Mouse (Mus musculus) hindbrain, postnatal 0 days (tissue): Measurements from ENCODE around the gene Mast2. TPM values are rescaled to one million over a fixed set of nuclear protein-coding genes. Genes with fewer than 3 reads are reported as not detected.
A peak's percentile ranks its signal among the peaks of the same experiment; 100 is the strongest.

Experiments used
- ATAC-seq: fragments of 200-750 bp; cut with Nextera tagmentation; 2 replicates; pipeline ENCODE4 v1.8.0; 2017; ENCODE audit warnings: mild to moderate bottlenecking, moderate TSS enrichment, moderate library complexity
- DNase-seq: peaks from one replicate; pipeline ENCODE4 v3.0.0-alpha.2; 2015; ENCODE audit warnings: low spot score
- H3K27ac ChIP-seq: fragments of 300-500 bp; sonication (generic); 2 replicates; pipeline ENCODE4 v1.5.1; 2014; ENCODE audit warnings: mild to moderate bottlenecking
- H3K27me3 ChIP-seq: fragments of 300-500 bp; sonication (generic); 2 replicates; pipeline ENCODE4 v1.6.1; 2014; ENCODE audit warnings: low read length, mixed read lengths; ENCODE audit not compliant: insufficient read depth
- H3K36me3 ChIP-seq: fragments of 300-500 bp; sonication (generic); 2 replicates; pipeline ENCODE4 v1.6.1; 2014; ENCODE audit warnings: low read length, mixed read lengths; ENCODE audit not compliant: insufficient read depth
- H3K4me1 ChIP-seq: fragments of 300-500 bp; sonication (generic); 2 replicates; pipeline ENCODE4 v1.6.1; 2014; ENCODE audit warnings: antibody characterized with exemption, low read length, mixed read lengths; ENCODE audit not compliant: insufficient read depth
- H3K4me2 ChIP-seq: fragments of 300-500 bp; sonication (generic); 2 replicates; pipeline ENCODE4 v1.6.1; 2014; ENCODE audit warnings: low read depth, mild to moderate bottlenecking, low read length, moderate library complexity, mixed read lengths
- H3K4me3 ChIP-seq: fragments of 300-500 bp; sonication (generic); 2 replicates; pipeline ENCODE4 v1.5.1; 2014; ENCODE audit warnings: low read length
- H3K9ac ChIP-seq: fragments of 300-500 bp; sonication (generic); replicated peaks from 2 replicates; pipeline ENCODE4 v1.6.1; 2014; ENCODE audit warnings: mild to moderate bottlenecking, low read length, moderate library complexity, mixed read lengths
- H3K9me3 ChIP-seq: fragments of 300-500 bp; sonication (generic); 2 replicates; pipeline ENCODE4 v1.6.1; 2016; ENCODE audit warnings: low read length, mixed read lengths
- CTCF ChIP-seq: IDR thresholded peaks from 2 replicates; pipeline ENCODE4 v1.5.1; 2016; ENCODE audit warnings: antibody characterized with exemption, control low read depth, low read depth
- WGBS: fragments of 180-500 bp; shearing (Covaris S2); extraction: QIAGEN DNeasy Blood & Tissue Kit; methylation state at CpG from one replicate; pipeline ENCODE4 v1.1.7; 2014; 5-methylcytosine and 5-hydroxymethylcytosine counted together
- polyA plus RNA-seq: library from polyadenylated mRNA; unstranded; fragments of >200 nt; fragmentation: Nextera tagmentation; extraction: Ambion mirVana; gene quantifications from 2 replicates; pipeline ENCODE4 v1.2.1, GENCODE M21; 2015
- total RNA-seq: library from RNA; depleted of rRNA; stranded (reverse); fragments of >200 nt; gene quantifications from 2 replicates; pipeline ENCODE4 v1.2.3, GENCODE M21; 2014

The Mast2 gene
- total and polyA plus RNA-seq, 2 experiments from 2014 or later = 25.5 to 80.6 TPM

GRCm38 (mm10) chr4:116398051-116398450 is 65.9 kb downstream of the Mast2 start:
- Histone ChIP-seq H3K27me3 (no peaks in the 10 kb centered on the region), H3K36me3 (no peaks in the 10 kb centered on the region), H3K27ac (no peak overlapping the region), H3K9me3 (no peaks in the 10 kb centered on the region), H3K4me1 (no peaks in the 10 kb centered on the region), H3K4me3 (no peak overlapping the region), H3K9ac (no peak overlapping the region), H3K4me2 (no peak overlapping the region)
- DNase-seq (no peak), ATAC-seq (no peak)
- no peak for TF ChIP-seq CTCF
- 42% methylated on average over 1 of the region's 1 CpGs for WGBS

- 52% methylated on average over 2 of the region's 2 CpGs for WGBS
- ATAC-seq = no peak
These were observed 85.9 kb downstream of the Mast2 start for GRCm38 (mm10) chr4:116377973-116378667.

DNA sequence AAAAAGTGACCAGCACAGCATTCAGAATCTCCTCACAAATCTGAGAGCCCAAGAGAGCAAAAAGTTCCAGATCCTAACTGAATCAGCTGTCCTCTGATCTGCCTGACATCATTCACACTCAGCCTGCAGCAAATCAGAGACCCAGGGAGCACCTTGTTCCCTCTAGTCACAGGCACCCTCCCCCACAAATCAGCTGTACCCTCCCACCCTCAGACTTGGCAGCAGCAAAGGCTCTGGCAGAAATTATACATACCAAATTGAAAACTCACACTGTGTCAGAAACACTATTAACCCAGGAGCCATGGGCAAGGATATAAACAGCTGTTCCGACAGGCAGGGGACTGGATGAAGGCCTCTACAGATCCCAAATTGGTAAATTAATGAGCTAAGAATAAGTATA is 92.3 kb downstream of the Mast2 start:
- Histone ChIP-seq H3K36me3 (no peaks in the 10 kb centered on the region), H3K9me3 (no peaks in the 10 kb centered on the region), H3K4me1 (0 out of 2 replicates have a peak, but pooled peaks cover 4% of the 10 kb centered on the region), H3K27me3 (no peaks in the 10 kb centered on the region), H3K9ac (no peak overlapping the region), H3K27ac (no peak overlapping the region), H3K4me2 (no peak overlapping the region), H3K4me3 (no peak overlapping the region)
- DNase-seq (peak; percentile 61), ATAC-seq (peak; percentile 83)
- 30% methylated on average over 1 of the region's 1 CpGs for WGBS
- TF ChIP-seq CTCF = no peak

More at GRCm38 (mm10) chr4:116377973-116378667, 85.9 kb downstream of the Mast2 start:
- Histone ChIP-seq H3K27me3 (no peaks in the 10 kb centered on the region), H3K4me3 (no peak overlapping the region), H3K9ac (no peak overlapping the region), H3K9me3 (no peaks in the 10 kb centered on the region), H3K4me1 (no peaks in the 10 kb centered on the region), H3K4me2 (no peak overlapping the region), H3K36me3 (no peaks in the 10 kb centered on the region), H3K27ac (no peak overlapping the region)
- DNase-seq = no peak
- TF ChIP-seq CTCF = no peak

DNA sequence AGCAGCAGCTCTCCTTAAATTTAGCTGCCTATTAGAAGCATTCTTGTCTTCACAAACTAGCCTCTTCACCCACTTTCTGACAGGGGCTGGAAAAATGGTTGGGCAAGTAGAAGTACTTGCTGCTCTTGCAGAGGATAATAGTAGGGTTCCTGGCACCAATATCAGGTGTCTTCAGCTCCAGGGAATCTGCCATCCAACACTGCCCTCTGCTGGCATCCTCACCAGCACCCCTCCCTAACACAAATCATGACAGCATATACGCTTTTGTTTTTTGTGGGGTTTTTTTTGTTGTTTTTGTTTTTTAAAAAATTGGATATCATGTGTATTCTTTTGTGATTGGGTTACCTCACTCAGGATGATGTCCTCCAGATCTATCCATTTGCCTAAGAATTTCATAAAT is 105.9 kb downstream of the Mast2 start:
- no peaks in the 10 kb centered on the region for H3K27me3 ChIP-seq
- no peaks in the 10 kb centered on the region for H3K4me1 ChIP-seq
- no peak overlapping the region for H3K4me2 ChIP-seq
- no peak overlapping the region for H3K9ac ChIP-seq
- H3K27ac ChIP-seq = no peak overlapping the region
- H3K4me3 ChIP-seq = no peak overlapping the region
- DNase-seq (no peak), ATAC-seq (no peak)
- H3K9me3 ChIP-seq = no peaks in the 10 kb centered on the region
- no peaks in the 10 kb centered on the region for H3K36me3 ChIP-seq
- no peak for TF ChIP-seq CTCF
- 90% methylated on average over 1 of the region's 1 CpGs for WGBS

- no peak for TF ChIP-seq CTCF
- Histone ChIP-seq H3K9ac (no peak overlapping the region), H3K27me3 (no peaks in the 10 kb centered on the region), H3K9me3 (no peaks in the 10 kb centered on the region), H3K36me3 (peaks cover 3% of the 10 kb centered on the region; the same call in 1 of the 2 replicates), H3K4me2 (no peak overlapping the region), H3K4me1 (no peaks in the 10 kb centered on the region), H3K4me3 (no peak overlapping the region), H3K27ac (no peak overlapping the region)
- no peak for DNase-seq
- 96% methylated on average over 3 of the region's 3 CpGs for WGBS
- ATAC-seq = no peak
These were observed 111.1 kb downstream of the Mast2 start for GRCm38 (mm10) chr4:116352919-116353318.

GRCm38 (mm10) chr4:116352496-116352895 is 111.5 kb downstream of the Mast2 start:
- DNase-seq (peak; percentile 6), ATAC-seq (no peak)
- Histone ChIP-seq H3K4me2 (no peak overlapping the region), H3K4me1 (no peaks in the 10 kb centered on the region), H3K9ac (no peak overlapping the region), H3K27ac (no peak overlapping the region), H3K27me3 (no peaks in the 10 kb centered on the region), H3K9me3 (no peaks in the 10 kb centered on the region), H3K36me3 (peaks cover 3% of the 10 kb centered on the region; the same call in 1 of the 2 replicates), H3K4me3 (no peak overlapping the region)
- no peak for TF ChIP-seq CTCF
- WGBS = 67% methylated on average over 3 of the region's 3 CpGs

DNA sequence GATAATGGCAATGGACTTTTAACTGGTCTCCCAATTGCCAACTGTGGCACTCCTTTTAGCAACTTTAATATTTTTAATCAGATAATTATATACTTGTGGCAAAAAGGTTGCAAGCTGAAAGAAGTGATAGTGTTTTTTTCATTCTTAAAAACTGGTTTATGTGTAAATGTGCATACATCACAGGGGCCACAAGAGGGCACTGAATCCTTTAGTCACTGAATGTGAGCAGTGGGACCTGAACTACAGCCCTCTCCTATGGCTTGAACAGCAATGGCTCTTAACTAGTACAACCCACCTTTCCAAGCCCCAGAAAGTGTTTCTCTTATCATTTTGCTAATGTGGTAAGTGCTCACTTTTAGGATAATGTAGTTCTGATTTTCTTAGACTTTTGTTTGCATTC is 121.9 kb downstream of the Mast2 start:
- ATAC-seq = 0 out of 2 replicates have a peak, but pooled peaks have one; percentile 51
- no peaks in the 10 kb centered on the region for H3K36me3 ChIP-seq
- H3K9me3 ChIP-seq = no peaks in the 10 kb centered on the region

More for the DNA sequence above, 121.9 kb downstream of the Mast2 start:
- peak; percentile 84 for TF ChIP-seq CTCF
- Histone ChIP-seq H3K27me3 (no peaks in the 10 kb centered on the region), H3K4me1 (no peaks in the 10 kb centered on the region), H3K4me2 (no peak overlapping the region), H3K4me3 (no peak overlapping the region), H3K27ac (no peak overlapping the region), H3K9ac (no peak overlapping the region)
- DNase-seq = peak; percentile 87
